Mouse (Mus musculus) lung, embryonic 15.5 days (tissue): ENCODE measurements at regions not wholly inside any gene's neighbourhood (a gene's known extent, or its start where the extent isn't known, plus 50 kb on each side); places are given as distances from the start of the nearest gene placed in this dataset.

Experiments
- ATAC-seq: fragments of 200-750 bp; cut with Nextera tagmentation; 2 replicates; pipeline ENCODE4 v1.8.0; 2017; ENCODE audit warnings: moderate number of reproducible peaks, borderline replicate concordance; ENCODE audit not compliant: low FRiP score, low TSS enrichment; ENCODE audit errors: extremely low read depth
- H3K27ac ChIP-seq: fragments of 300-500 bp; sonication (generic); 2 replicates; pipeline ENCODE4 v1.5.1; 2015; ENCODE audit warnings: moderate library complexity, mild to moderate bottlenecking, inconsistent platforms
- H3K27me3 ChIP-seq: fragments of 300-500 bp; sonication (generic); 2 replicates; pipeline ENCODE4 v1.6.1; 2015; ENCODE audit warnings: inconsistent platforms
- H3K36me3 ChIP-seq: fragments of 300-500 bp; sonication (generic); 2 replicates; pipeline ENCODE4 v1.6.1; 2015; ENCODE audit warnings: inconsistent platforms
- H3K4me1 ChIP-seq: fragments of 300-500 bp; sonication (generic); 2 replicates; pipeline ENCODE4 v1.6.1; 2015; ENCODE audit warnings: inconsistent platforms
- H3K4me2 ChIP-seq: fragments of 300-500 bp; sonication (generic); 2 replicates; pipeline ENCODE4 v1.6.1; 2015; ENCODE audit warnings: inconsistent platforms, mild to moderate bottlenecking, moderate library complexity
- H3K4me3 ChIP-seq: fragments of 300-500 bp; sonication (generic); 2 replicates; pipeline ENCODE4 v1.5.1; 2015; ENCODE audit warnings: mild to moderate bottlenecking, inconsistent platforms
- H3K9ac ChIP-seq: fragments of 300-500 bp; sonication (generic); 2 replicates; pipeline ENCODE4 v1.6.1; 2015; ENCODE audit warnings: inconsistent platforms
- H3K9me3 ChIP-seq: fragments of 300-500 bp; sonication (generic); 2 replicates; pipeline ENCODE4 v1.6.1; 2016; ENCODE audit warnings: inconsistent platforms
- WGBS: fragments of 180-500 bp; shearing (Covaris S2); methylation state at CpG from one replicate; pipeline ENCODE4 v1.1.7; 2015; 5-methylcytosine and 5-hydroxymethylcytosine counted together

DNA sequence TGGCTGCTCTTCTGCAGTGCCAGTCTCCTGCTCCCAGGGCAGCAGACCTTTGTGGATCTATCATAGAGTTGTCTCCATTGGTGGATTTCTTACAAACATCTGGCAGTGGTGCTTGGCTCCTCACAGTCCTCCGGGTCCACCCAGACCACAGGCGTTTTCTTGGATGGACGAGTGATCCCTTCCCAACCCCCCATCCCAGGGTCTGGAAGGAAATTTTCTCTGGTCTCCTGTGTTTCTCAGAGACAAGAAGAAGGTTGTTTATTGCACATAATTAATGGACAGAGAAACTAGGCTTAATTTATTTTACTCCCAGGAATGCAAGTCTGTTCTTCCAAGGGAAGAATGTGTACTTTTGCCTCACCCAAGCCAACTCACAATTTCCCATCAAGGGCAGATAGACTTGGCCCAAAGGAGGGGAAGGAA lies 67.2 kb upstream of the Boc start:
- Histone ChIP-seq H3K9ac (no peak overlapping the region), H3K27ac (peak overlapping the region; percentile 69), H3K36me3 (no peaks in the 10 kb centered on the region), H3K4me3 (no peak overlapping the region), H3K9me3 (no peaks in the 10 kb centered on the region), H3K27me3 (no peaks in the 10 kb centered on the region), H3K4me1 (peaks cover 38% of the 10 kb centered on the region), H3K4me2 (no peak overlapping the region)
- ATAC-seq: peak; percentile 44; the same call in 1 of the 2 replicates
- 49% methylated on average over 3 of the region's 3 CpGs for WGBS

GRCm38 (mm10) chr16:44625108-44625616 lies 66.5 kb upstream of the Boc start:
- Histone ChIP-seq H3K4me1 (peaks cover 31% of the 10 kb centered on the region), H3K9me3 (no peaks in the 10 kb centered on the region), H3K4me3 (no peak overlapping the region), H3K9ac (no peak overlapping the region), H3K27me3 (no peaks in the 10 kb centered on the region), H3K36me3 (no peaks in the 10 kb centered on the region), H3K4me2 (no peak overlapping the region), H3K27ac (peak overlapping the region; percentile 69; the same call in 1 of the 2 replicates)
- WGBS: 48% methylated on average over 6 of the region's 6 CpGs
- no peak for ATAC-seq

GRCm38 (mm10) chr16:44621573-44621972 lies 62.9 kb upstream of the Boc start:
- WGBS: 65% methylated on average over 5 of the region's 5 CpGs
- ATAC-seq: no peak
- H3K27ac ChIP-seq: no peak overlapping the region

GRCm38 (mm10) chr16:44620536-44620935 lies 61.8 kb upstream of the Boc start:
- no peak for ATAC-seq
- H3K9ac ChIP-seq: no peak overlapping the region
- H3K27me3 ChIP-seq: no peaks in the 10 kb centered on the region
- H3K4me2 ChIP-seq: no peak overlapping the region
- no peaks in the 10 kb centered on the region for H3K36me3 ChIP-seq
- WGBS: 80% methylated on average over 2 of the region's 2 CpGs
- no peak overlapping the region for H3K4me3 ChIP-seq
- no peaks in the 10 kb centered on the region for H3K9me3 ChIP-seq
- no peak overlapping the region; the same call in 1 of the 2 replicates for H3K27ac ChIP-seq
- H3K4me1 ChIP-seq: peaks cover 23% of the 10 kb centered on the region

More at GRCm38 (mm10) chr16:44621573-44621972, 62.9 kb upstream of the Boc start:
- H3K36me3 ChIP-seq: no peaks in the 10 kb centered on the region
- peaks cover 21% of the 10 kb centered on the region for H3K4me1 ChIP-seq
- no peaks in the 10 kb centered on the region for H3K27me3 ChIP-seq
- H3K9me3 ChIP-seq: no peaks in the 10 kb centered on the region
- no peak overlapping the region for H3K4me3 ChIP-seq
- no peak overlapping the region for H3K4me2 ChIP-seq
- no peak overlapping the region for H3K9ac ChIP-seq

- WGBS: 89% methylated on average over 4 of the region's 4 CpGs
- Histone ChIP-seq H3K27ac (no peak overlapping the region), H3K4me1 (peaks cover 24% of the 10 kb centered on the region), H3K27me3 (no peaks in the 10 kb centered on the region), H3K4me2 (no peak overlapping the region), H3K9ac (no peak overlapping the region), H3K9me3 (no peaks in the 10 kb centered on the region), H3K36me3 (no peaks in the 10 kb centered on the region), H3K4me3 (no peak overlapping the region)
- no peak for ATAC-seq
Observed at GRCm38 (mm10) chr16:44619476-44620103, 60.9 kb upstream of the Boc start.

DNA sequence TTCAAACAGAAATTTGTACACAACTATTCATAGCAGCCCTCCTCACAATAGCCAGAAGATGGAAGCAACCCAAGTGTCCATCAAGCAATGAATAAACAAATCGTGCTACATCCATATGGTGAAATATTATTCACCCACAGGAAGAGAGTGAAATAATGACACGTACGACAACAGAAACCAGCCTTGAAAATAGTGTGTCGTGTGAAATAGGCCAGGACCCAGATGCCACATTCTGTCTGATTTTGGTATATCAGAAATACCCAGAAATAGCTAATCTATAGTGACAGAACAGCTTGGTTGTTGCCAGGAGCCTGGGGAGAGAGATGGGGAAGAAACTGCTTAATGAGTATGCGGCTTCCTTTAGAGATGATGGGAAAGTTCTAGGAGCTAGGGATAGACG lies 58.3 kb upstream of the Boc start:
- Histone ChIP-seq H3K9ac (no peak overlapping the region), H3K9me3 (no peaks in the 10 kb centered on the region), H3K27ac (peak overlapping the region; percentile 75), H3K36me3 (no peaks in the 10 kb centered on the region), H3K4me2 (no peak overlapping the region), H3K27me3 (no peaks in the 10 kb centered on the region), H3K4me1 (peaks cover 24% of the 10 kb centered on the region), H3K4me3 (no peak overlapping the region)
- no peak for ATAC-seq
- WGBS: 40% methylated on average over 6 of the region's 6 CpGs

- peaks cover 24% of the 10 kb centered on the region for H3K4me1 ChIP-seq
- H3K9ac ChIP-seq: no peak overlapping the region
- no peak overlapping the region for H3K4me3 ChIP-seq
- ATAC-seq: peak; percentile 91
- H3K27me3 ChIP-seq: no peaks in the 10 kb centered on the region
- no peaks in the 10 kb centered on the region for H3K9me3 ChIP-seq
- WGBS: 18% methylated on average over 5 of the region's 5 CpGs
- no peaks in the 10 kb centered on the region for H3K36me3 ChIP-seq
- H3K27ac ChIP-seq: peak overlapping the region; percentile 75
- H3K4me2 ChIP-seq: peak overlapping the region; percentile 26
Observed at GRCm38 (mm10) chr16:44616376-44616775, 57.7 kb upstream of the Boc start.

GRCm38 (mm10) chr16:44615878-44616206 lies 57.1 kb upstream of the Boc start:
- Histone ChIP-seq H3K9me3 (no peaks in the 10 kb centered on the region), H3K27me3 (no peaks in the 10 kb centered on the region), H3K4me2 (peak overlapping the region; percentile 26), H3K9ac (no peak overlapping the region), H3K27ac (peak overlapping the region; percentile 75), H3K4me3 (no peak overlapping the region), H3K36me3 (no peaks in the 10 kb centered on the region), H3K4me1 (peaks cover 24% of the 10 kb centered on the region)
- WGBS: 18% methylated on average over 3 of the region's 3 CpGs
- peak; percentile 64 for ATAC-seq

DNA sequence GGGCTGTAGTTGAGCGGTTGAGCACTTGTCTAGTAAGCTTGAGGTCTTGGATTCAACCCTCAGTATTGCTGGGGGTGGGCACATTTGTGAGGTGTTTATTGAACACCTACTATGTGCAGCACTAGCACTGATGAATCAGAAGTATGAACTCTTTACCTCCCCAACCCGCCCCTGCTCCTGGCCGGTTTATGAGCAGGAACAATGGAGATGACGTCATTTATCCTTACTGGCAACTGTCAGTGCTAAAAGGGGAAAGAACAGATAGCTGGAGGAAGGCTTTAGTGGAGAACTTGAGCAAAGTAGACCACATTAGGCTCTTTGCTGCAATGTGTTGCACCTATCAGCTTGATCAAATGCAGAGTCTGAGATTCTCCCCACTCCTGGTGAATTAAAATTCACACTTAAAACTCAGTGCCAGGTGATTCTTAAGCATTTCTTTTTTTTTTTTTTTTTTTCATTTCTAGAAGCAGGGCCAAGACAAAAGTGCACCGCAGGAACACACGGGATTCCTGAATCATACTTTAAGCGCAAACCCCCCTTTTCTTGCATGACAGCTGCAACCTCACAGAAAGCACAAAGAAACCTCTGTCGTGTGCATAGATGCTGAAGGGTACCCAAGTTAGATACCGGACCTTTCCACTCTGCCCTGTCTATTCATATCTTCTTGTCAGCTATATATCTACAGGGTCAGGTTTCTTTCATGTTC lies 56.6 kb upstream of the Boc start:
- Histone ChIP-seq H3K4me1 (peaks cover 24% of the 10 kb centered on the region), H3K27me3 (no peaks in the 10 kb centered on the region), H3K9me3 (no peaks in the 10 kb centered on the region), H3K4me2 (0 out of 2 replicates have a peak overlapping the region, but pooled peaks have one; percentile 26), H3K9ac (no peak overlapping the region), H3K4me3 (no peak overlapping the region), H3K36me3 (no peaks in the 10 kb centered on the region), H3K27ac (peak overlapping the region; percentile 75)
- no peak; the same call in 1 of the 2 replicates for ATAC-seq
- WGBS: 40% methylated on average over 9 of the region's 9 CpGs

DNA sequence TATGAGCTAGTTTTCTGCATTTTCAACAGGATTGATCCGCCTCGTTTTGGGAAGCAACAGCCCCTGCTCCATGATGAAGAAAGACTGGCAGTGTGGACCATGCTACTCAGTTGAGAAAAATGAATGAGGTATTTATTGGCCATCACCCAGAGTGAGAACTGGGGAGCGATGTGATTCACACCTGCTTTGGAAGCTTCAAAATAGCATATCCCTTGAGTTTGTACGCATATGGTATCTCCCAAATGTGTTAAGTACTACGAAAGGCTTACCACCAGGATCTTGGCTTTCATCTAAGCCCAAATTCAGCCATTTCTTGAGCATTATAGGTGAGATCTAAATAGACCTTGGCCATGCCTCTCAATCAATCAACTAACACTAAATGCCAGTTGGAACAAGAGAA lies 55.5 kb upstream of the Boc start:
- no peak for ATAC-seq
- Histone ChIP-seq H3K27ac (no peak overlapping the region), H3K4me2 (no peak overlapping the region), H3K27me3 (no peaks in the 10 kb centered on the region), H3K4me3 (no peak overlapping the region), H3K4me1 (peaks cover 24% of the 10 kb centered on the region), H3K9me3 (no peaks in the 10 kb centered on the region), H3K36me3 (no peaks in the 10 kb centered on the region), H3K9ac (no peak overlapping the region)
- 92% methylated on average over 5 of the region's 5 CpGs for WGBS

DNA sequence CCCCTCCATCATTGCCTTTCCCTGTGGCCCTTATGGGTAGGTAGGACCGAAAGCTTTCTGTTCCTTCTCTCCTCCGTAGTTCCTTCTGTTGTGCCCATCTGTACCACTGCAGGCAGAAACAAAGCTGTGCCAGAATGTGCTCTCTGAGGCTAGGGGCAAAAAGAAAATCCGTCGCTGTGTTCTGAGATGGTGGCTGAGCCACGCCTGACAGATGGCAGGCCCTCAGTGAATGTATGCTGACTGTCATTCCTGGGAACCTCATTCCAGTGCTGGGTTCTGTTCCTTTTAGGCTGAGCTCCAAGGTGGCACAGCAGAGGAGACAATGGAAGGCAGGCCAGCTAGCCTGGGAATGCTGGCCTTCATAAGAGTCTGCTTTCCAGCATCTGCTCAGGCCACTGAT lies 54.0 kb upstream of the Boc start:
- Histone ChIP-seq H3K27me3 (no peaks in the 10 kb centered on the region), H3K9me3 (no peaks in the 10 kb centered on the region), H3K4me2 (no peak overlapping the region), H3K9ac (no peak overlapping the region), H3K36me3 (no peaks in the 10 kb centered on the region), H3K4me3 (no peak overlapping the region), H3K4me1 (peaks cover 24% of the 10 kb centered on the region), H3K27ac (no peak overlapping the region)
- ATAC-seq: no peak
- WGBS: 81% methylated on average over 5 of the region's 5 CpGs

GRCm38 (mm10) chr16:44611525-44611924 lies 52.8 kb upstream of the Boc start:
- H3K27ac ChIP-seq: no peak overlapping the region
- H3K9me3 ChIP-seq: no peaks in the 10 kb centered on the region
- peaks cover 14% of the 10 kb centered on the region for H3K4me1 ChIP-seq
- no peak for ATAC-seq
- H3K27me3 ChIP-seq: no peaks in the 10 kb centered on the region
- H3K36me3 ChIP-seq: no peaks in the 10 kb centered on the region
- H3K4me2 ChIP-seq: no peak overlapping the region
- H3K4me3 ChIP-seq: no peak overlapping the region
- WGBS: 76% methylated on average over 6 of the region's 6 CpGs
- H3K9ac ChIP-seq: no peak overlapping the region
